Mouse (Mus musculus) lung, embryonic 14.5 days (tissue): Measurements from ENCODE around the gene Mdga2. TPM values are rescaled to one million over a fixed set of nuclear protein-coding genes. Genes with fewer than 3 reads are reported as not detected.

Experiments
- ATAC-seq: fragments of 200-750 bp; cut with Nextera tagmentation; 2 replicates; pipeline ENCODE4 v1.8.0; 2017; ENCODE audit warnings: mild to moderate bottlenecking, moderate TSS enrichment, moderate library complexity; ENCODE audit not compliant: insufficient read depth
- DNase-seq: peaks from one replicate; pipeline ENCODE4 v3.0.0-alpha.2; 2015
- H3K27ac ChIP-seq: fragments of 300-500 bp; sonication (generic); 2 replicates; pipeline ENCODE4 v1.5.1; 2014; ENCODE audit warnings: low read depth, mild to moderate bottlenecking, moderate library complexity
- H3K27me3 ChIP-seq: fragments of 300-500 bp; sonication (generic); 2 replicates; pipeline ENCODE4 v1.6.1; 2014; ENCODE audit warnings: low read length, control low read depth; ENCODE audit not compliant: insufficient read depth
- H3K36me3 ChIP-seq: fragments of 300-500 bp; sonication (generic); 2 replicates; pipeline ENCODE4 v1.6.1; 2014; ENCODE audit warnings: control low read depth; ENCODE audit not compliant: insufficient read depth
- H3K4me1 ChIP-seq: fragments of 300-500 bp; sonication (generic); 2 replicates; pipeline ENCODE4 v1.6.1; 2014; ENCODE audit warnings: antibody characterized with exemption, control low read depth; ENCODE audit not compliant: insufficient read depth
- H3K4me2 ChIP-seq: fragments of 300-500 bp; sonication (generic); 2 replicates; pipeline ENCODE4 v1.6.1; 2014; ENCODE audit warnings: mild to moderate bottlenecking
- H3K4me3 ChIP-seq: fragments of 300-500 bp; sonication (generic); 2 replicates; pipeline ENCODE4 v1.5.1; 2014; ENCODE audit warnings: low read depth, low read length
- H3K9ac ChIP-seq: fragments of 300-500 bp; sonication (generic); 2 replicates; pipeline ENCODE4 v1.6.1; 2014
- H3K9me3 ChIP-seq: fragments of 300-500 bp; sonication (generic); 2 replicates; pipeline ENCODE4 v1.6.1; 2016; ENCODE audit warnings: low read depth, low read length, control low read depth
- CTCF ChIP-seq: IDR thresholded peaks from 2 replicates; pipeline ENCODE4 v1.5.1; 2016; ENCODE audit warnings: antibody characterized with exemption, low read depth
- WGBS: fragments of 180-500 bp; shearing (Covaris S2); extraction: QIAGEN DNeasy Blood & Tissue Kit; methylation state at CpG from one replicate; pipeline ENCODE4 v1.1.7; 2014; 5-methylcytosine and 5-hydroxymethylcytosine counted together
- polyA plus RNA-seq: library from polyadenylated mRNA; unstranded; fragments of >200 nt; fragmentation: Nextera tagmentation; extraction: Ambion mirVana; gene quantifications from 2 replicates; pipeline ENCODE4 v1.2.1, GENCODE M21; 2014

Gene Mdga2
- polyA plus RNA-seq, 1 experiment from 2014 or later, result 0.41 TPM

DNA sequence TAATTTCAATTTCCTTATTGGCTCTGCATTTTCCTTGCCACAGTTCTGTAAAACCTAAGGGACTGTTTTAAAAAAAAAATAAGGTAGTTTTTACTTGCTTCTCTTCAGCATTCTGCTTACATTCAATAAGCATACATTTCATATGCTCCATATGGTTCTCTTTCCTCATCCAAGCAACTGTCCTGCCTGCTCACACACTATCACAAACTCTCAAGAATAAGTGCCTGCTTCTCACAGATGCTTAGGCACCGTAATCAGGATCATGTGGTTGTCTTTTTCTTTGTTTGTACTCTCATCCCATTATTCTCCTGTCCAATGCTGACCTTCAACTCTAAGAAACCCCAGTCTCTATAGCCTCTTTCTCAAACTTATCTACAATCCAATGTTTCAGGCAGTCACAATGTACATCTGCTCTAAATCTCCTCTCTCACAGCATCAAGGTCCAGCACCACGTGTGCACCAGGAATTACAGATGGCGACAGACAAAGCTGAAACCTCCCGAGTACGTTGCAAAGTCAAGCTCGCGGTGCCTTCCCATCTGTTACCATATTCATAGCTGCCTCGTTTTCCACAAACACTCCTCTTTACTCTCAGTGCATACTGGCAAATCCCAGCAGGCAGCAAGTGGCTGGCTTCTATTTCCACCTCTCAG, 177.1 kb downstream of the Mdga2 start:
- WGBS, result 74% methylated on average over 8 of the region's 8 CpGs
- ATAC-seq, result no peak

DNA sequence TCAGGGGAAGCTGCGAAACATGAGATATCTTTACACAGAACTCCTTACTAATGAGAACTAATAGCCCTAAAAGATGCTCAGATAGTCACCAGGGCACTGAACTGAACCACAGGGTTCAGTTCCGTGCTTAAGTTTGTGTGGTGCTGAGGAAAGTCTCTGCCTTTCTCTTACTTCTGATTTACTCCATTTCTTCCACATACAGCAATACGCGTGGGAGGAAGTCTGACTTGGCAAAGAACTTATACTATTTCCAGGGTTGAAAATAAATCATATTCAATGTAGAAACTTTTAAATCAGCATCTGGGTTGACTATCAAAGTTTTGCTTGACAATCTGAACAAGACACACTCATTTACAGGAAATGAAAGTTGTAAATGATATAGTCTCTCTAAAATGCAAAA, 180.5 kb downstream of the Mdga2 start:
- Histone ChIP-seq H3K9ac (no peak overlapping the region), H3K9me3 (no peaks in the 10 kb centered on the region), H3K4me2 (no peak overlapping the region), H3K27me3 (no peaks in the 10 kb centered on the region), H3K27ac (no peak overlapping the region), H3K4me3 (no peak overlapping the region), H3K36me3 (no peaks in the 10 kb centered on the region), H3K4me1 (no peaks in the 10 kb centered on the region)
- DNase-seq (no peak), ATAC-seq (no peak)
- WGBS, result 68% methylated on average over 4 of the region's 4 CpGs
- TF ChIP-seq CTCF, result no peak

More for the DNA sequence above, 177.1 kb downstream of the Mdga2 start:
- H3K9me3 ChIP-seq, result no peaks in the 10 kb centered on the region
- no peak overlapping the region for H3K4me2 ChIP-seq
- no peak overlapping the region for H3K27ac ChIP-seq
- no peaks in the 10 kb centered on the region for H3K4me1 ChIP-seq
- H3K4me3 ChIP-seq, result no peak overlapping the region
- no peak for DNase-seq
- no peaks in the 10 kb centered on the region for H3K27me3 ChIP-seq
- H3K36me3 ChIP-seq, result no peaks in the 10 kb centered on the region
- no peak for TF ChIP-seq CTCF
- H3K9ac ChIP-seq, result no peak overlapping the region

DNA sequence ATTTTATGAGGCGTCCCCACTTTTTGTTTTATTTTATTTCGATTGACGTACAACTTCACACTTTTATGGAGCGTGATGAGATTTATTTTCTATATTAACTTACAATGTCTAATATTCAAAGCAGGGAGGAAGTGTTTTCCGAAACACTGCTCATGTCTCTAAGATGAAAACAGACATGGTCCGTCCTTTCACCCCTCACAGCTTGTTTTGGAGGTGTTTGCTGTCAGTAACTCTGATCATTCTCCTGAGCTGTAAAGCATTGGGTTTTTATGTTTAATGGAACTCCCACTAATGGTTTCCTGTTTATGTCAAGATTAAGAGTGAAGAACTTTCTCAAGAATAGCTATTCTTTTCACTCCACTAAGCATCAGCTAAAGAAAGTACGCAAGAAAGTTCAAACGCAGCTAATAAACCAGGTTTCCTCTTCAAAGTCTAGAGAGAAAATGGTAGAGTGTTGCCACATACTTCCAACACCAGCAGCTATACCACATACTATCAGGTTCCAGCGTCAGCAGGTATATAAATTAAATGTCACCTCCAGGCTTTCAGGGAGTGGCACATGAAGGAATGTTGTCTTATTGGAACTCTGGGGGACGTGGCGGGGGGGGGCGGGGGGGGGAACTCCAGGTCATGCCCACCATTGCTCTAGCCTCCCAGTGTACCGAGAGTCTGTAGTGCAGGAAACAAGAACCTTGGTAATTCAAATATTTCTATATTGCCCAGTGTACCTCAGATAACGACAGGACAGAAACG, 186.7 kb downstream of the Mdga2 start:
- Histone ChIP-seq H3K4me1 (no peaks in the 10 kb centered on the region), H3K4me2 (no peak overlapping the region), H3K36me3 (no peaks in the 10 kb centered on the region), H3K9ac (no peak overlapping the region), H3K4me3 (no peak overlapping the region), H3K27me3 (no peaks in the 10 kb centered on the region), H3K9me3 (no peaks in the 10 kb centered on the region), H3K27ac (no peak overlapping the region)
- 64% methylated on average over 15 of the region's 15 CpGs for WGBS
- no peak for ATAC-seq
- DNase-seq, result no peak
- TF ChIP-seq CTCF, result no peak

DNA sequence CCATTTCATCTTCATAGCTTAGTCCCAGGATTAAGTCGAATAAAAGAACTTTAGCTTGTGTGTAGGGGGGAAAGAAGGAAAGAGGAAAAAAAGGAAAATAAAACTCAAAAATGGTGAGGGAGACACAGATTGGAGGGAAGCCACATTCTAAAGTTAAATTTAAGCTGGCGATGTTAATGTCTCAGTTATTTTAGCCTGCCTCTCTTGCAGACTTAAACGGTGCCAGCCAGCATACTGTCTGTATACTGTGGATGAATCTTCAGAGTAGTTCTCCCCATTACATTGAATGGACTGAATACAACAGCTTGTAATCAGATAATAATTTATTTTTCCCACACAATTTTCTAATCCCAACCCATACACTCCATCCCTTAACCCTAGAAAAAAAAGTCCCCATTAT, 205.2 kb downstream of the Mdga2 start:
- Histone ChIP-seq H3K9ac (no peak overlapping the region), H3K4me3 (no peak overlapping the region), H3K4me2 (no peak overlapping the region), H3K4me1 (no peaks in the 10 kb centered on the region), H3K9me3 (no peaks in the 10 kb centered on the region), H3K36me3 (no peaks in the 10 kb centered on the region), H3K27ac (no peak overlapping the region), H3K27me3 (no peaks in the 10 kb centered on the region)
- DNase-seq (no peak), ATAC-seq (no peak)
- 83% methylated on average over 3 of the region's 3 CpGs for WGBS
- no peak for TF ChIP-seq CTCF

DNA sequence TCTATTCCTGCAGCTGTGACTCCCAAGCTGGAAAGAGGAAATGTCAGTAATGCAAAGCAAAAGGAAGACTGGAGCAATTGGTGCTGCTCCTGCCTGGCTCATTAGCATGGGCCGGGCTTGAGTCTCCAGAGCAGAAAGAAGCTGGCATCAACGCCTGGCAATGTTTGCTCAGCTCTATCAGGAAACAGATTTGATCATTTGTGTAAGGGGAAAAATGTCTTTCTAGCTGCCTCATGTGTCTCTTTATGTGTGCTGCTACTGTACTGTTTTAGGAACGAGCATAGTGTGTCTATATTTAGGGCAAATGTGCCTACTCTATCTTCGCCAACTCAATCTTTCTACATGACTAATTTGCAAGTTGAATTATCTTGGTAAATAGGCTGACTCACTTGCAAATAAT, 211.0 kb downstream of the Mdga2 start:
- Histone ChIP-seq H3K36me3 (no peaks in the 10 kb centered on the region), H3K9me3 (no peaks in the 10 kb centered on the region), H3K9ac (no peak overlapping the region), H3K4me2 (no peak overlapping the region), H3K4me3 (no peak overlapping the region), H3K27me3 (no peaks in the 10 kb centered on the region), H3K4me1 (no peaks in the 10 kb centered on the region), H3K27ac (no peak overlapping the region)
- no peak for TF ChIP-seq CTCF
- DNase-seq (no peak), ATAC-seq (no peak)
- 65% methylated on average over 4 of the region's 4 CpGs for WGBS

DNA sequence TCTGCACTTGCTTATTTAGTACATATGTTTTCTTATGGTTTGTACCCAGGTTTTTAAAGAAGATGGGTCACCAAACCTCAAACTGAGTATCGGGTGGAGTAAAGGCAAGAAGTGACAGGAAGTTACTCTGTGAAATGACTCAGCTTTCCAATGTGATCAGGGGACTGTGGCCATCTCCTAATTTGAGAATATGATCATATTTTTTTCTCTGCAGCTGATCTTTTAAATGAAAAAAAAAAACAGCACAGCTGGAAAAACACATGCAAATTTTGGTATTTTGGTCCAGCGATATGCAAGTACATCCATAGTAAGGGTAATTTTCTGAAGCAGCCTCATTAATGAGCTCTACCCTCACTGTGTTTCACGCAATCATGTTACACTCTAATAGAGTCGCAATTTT, 212.0 kb downstream of the Mdga2 start:
- no peak overlapping the region for H3K4me2 ChIP-seq
- no peak for DNase-seq
- WGBS, result 91% methylated on average over 4 of the region's 4 CpGs
- H3K36me3 ChIP-seq, result no peaks in the 10 kb centered on the region
- ATAC-seq, result no peak
- H3K27me3 ChIP-seq, result no peaks in the 10 kb centered on the region
- no peak overlapping the region for H3K9ac ChIP-seq
- no peak overlapping the region for H3K27ac ChIP-seq
- H3K4me3 ChIP-seq, result no peak overlapping the region
- TF ChIP-seq CTCF, result no peak
- H3K9me3 ChIP-seq, result no peaks in the 10 kb centered on the region
- H3K4me1 ChIP-seq, result no peaks in the 10 kb centered on the region

DNA sequence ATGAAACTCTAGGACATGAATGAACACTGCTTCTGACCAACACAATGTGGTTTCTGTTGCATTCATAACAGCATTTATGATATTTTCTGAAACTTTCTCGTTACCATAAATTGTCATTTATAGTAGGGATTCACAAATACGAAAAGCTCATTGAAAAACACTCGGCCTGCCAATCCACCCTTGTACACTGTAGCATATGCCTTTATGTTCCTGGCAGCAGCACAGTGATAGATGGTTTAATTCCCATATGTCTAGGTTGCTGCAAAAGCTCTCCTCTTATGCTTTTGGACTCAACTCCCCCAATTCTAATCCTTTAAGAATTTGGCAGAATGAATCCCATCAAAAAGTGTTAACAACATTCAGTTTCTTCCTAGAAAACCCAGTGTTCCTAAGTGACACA, 213.2 kb downstream of the Mdga2 start:
- WGBS, result 75% methylated on average over 3 of the region's 3 CpGs
- Histone ChIP-seq H3K27me3 (no peaks in the 10 kb centered on the region), H3K4me1 (no peaks in the 10 kb centered on the region), H3K9me3 (no peaks in the 10 kb centered on the region), H3K4me3 (no peak overlapping the region), H3K27ac (no peak overlapping the region), H3K9ac (no peak overlapping the region), H3K4me2 (no peak overlapping the region), H3K36me3 (no peaks in the 10 kb centered on the region)
- ATAC-seq (no peak), DNase-seq (no peak)
- TF ChIP-seq CTCF, result no peak
